Mouse (Mus musculus): ENCODE measurements around the gene Mapk3.

DNA sequence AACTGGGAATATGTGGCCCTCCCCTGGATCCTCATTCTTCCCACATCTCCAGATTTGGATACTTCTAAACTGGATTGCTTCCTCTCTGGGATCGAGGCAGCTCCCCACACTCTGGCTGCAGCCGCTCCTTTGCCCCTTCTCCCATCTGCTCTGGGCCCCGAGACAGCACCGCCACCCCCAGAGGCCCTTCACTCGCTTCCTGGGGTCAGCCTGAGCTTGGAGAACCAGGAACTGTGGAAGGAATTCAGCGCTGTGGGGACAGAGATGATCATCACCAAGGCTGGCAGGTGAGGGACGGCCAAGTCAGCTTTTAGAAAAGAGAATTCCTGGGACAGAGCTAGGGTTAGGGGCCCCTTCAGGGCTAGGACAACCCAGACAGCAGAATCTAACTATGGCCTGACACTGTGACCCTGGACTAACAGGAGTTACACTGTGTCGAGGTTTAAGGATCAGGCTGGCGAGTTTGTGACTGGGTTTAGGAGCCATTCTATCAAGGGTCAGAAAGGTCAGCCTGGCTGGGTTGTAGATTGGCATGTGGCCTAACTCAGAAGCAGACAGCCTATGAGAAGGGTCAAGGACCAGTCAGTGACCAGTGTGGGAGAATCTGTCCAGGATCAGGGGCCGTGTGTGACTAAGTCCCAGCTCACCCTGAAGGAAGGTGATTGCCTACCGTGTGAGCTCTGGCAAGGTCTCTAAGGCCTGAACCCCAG is 22.4 kb downstream of the Mapk3 start:
- TF ChIP-seq POLR2A (IDR thresholded peaks at IDR 0.05; ENCODE audit: control insufficient read depth in 1 of 2, insufficient read depth in 1 of 2, low read depth in 1 of 2, low read length in 2 of 2, poor library complexity in 1 of 2) (no peak), MAZ (IDR thresholded peaks at IDR 0.05; ENCODE audit: low read depth, low read length) (no peak), CTCF (IDR thresholded peaks at IDR 0.05 in 2 of 3, conservative IDR thresholded peaks at IDR 0.05 in 1 of 3; ENCODE audit: control insufficient read depth in 1 of 3, insufficient read depth in 1 of 3, low read depth in 2 of 3, low read length in 3 of 3, poor library complexity in 1 of 3, severe bottlenecking in 1 of 3) (no peak), NELFE (IDR thresholded peaks at IDR 0.05; ENCODE audit: low read depth, low read length) (no peak), HCFC1 (IDR thresholded peaks at IDR 0.05; ENCODE audit: low read depth, low read length) (no peak), E2F4 (IDR thresholded peaks at IDR 0.05; ENCODE audit: borderline replicate concordance, low read depth, low read length) (no peak), ZKSCAN1 (IDR thresholded peaks at IDR 0.05; ENCODE audit: low read depth, low read length) (no peak), MAFK (IDR thresholded peaks at IDR 0.05; ENCODE audit: borderline replicate concordance, low read depth, low read length) (no peak), TAL1 (IDR thresholded peaks at IDR 0.05; ENCODE audit: low read length) (no peak)

All from MEL (cell line).